Mouse (Mus musculus): ENCODE measurements at regions not wholly inside any gene's neighbourhood (a gene's known extent, or its start where the extent isn't known, plus 50 kb on each side); places are given as distances from the start of the nearest gene placed in this dataset.

GRCm38 (mm10) chr3:16369629-16370028 lies 363.4 kb upstream of the Gm5150 start:
- Histone ChIP-seq H3K4me3 (ENCODE audit: low read length) (no peak overlapping the region), H3K9me3 (ENCODE audit: control insufficient read depth, low read length) (no peaks in the 10 kb centered on the region), H3K4me1 (ENCODE audit: control insufficient read depth, insufficient read depth, low read length) (no peaks in the 10 kb centered on the region), H3K27me3 (ENCODE audit: control insufficient read depth, insufficient read depth, low read length) (no peaks in the 10 kb centered on the region), H3K36me3 (ENCODE audit: control insufficient read depth, insufficient read depth, low read length) (no peaks in the 10 kb centered on the region), H3K27ac (ENCODE audit: low read depth, low read length) (no peak overlapping the region), H3K4me2 (replicated peaks; ENCODE audit: low read depth, low read length) (no peak overlapping the region), H3K9ac (ENCODE audit: low read depth, low read length) (no peak overlapping the region)
- WGBS: no CpG with 5 or more reads among the region's 1 CpGs
- ATAC-seq (ENCODE audit: low FRiP score, low TSS enrichment): no peak

GRCm38 (mm10) chr3:16363134-16363533 lies 356.9 kb upstream of the Gm5150 start:
- Histone ChIP-seq H3K4me2 (replicated peaks; ENCODE audit: low read depth, low read length) (no peak overlapping the region), H3K4me1 (ENCODE audit: control insufficient read depth, insufficient read depth, low read length) (no peaks in the 10 kb centered on the region), H3K9me3 (ENCODE audit: control insufficient read depth, low read length) (no peaks in the 10 kb centered on the region), H3K27ac (ENCODE audit: low read depth, low read length) (no peak overlapping the region), H3K27me3 (ENCODE audit: control insufficient read depth, insufficient read depth, low read length) (no peaks in the 10 kb centered on the region), H3K9ac (ENCODE audit: low read depth, low read length) (no peak overlapping the region), H3K4me3 (ENCODE audit: low read length) (no peak overlapping the region), H3K36me3 (ENCODE audit: control insufficient read depth, insufficient read depth, low read length) (no peaks in the 10 kb centered on the region)
- 80% methylated on average over 3 of the region's 3 CpGs for WGBS
- no peak for ATAC-seq (ENCODE audit: low FRiP score, low TSS enrichment)

- Histone ChIP-seq H3K27ac (ENCODE audit: low read depth, low read length) (no peak overlapping the region), H3K27me3 (ENCODE audit: control insufficient read depth, insufficient read depth, low read length) (no peaks in the 10 kb centered on the region), H3K36me3 (ENCODE audit: control insufficient read depth, insufficient read depth, low read length) (no peaks in the 10 kb centered on the region), H3K4me2 (replicated peaks; ENCODE audit: low read depth, low read length) (no peak overlapping the region), H3K4me1 (ENCODE audit: control insufficient read depth, insufficient read depth, low read length) (no peaks in the 10 kb centered on the region), H3K9ac (ENCODE audit: low read depth, low read length) (no peak overlapping the region), H3K4me3 (ENCODE audit: low read length) (no peak overlapping the region), H3K9me3 (ENCODE audit: control insufficient read depth, low read length) (no peaks in the 10 kb centered on the region)
- ATAC-seq (ENCODE audit: low FRiP score, low TSS enrichment): peak; percentile 66; the same call in 1 of the 2 replicates
Measured at GRCm38 (mm10) chr3:16358999-16359398, 352.8 kb upstream of the Gm5150 start.

GRCm38 (mm10) chr3:16330750-16331149 lies 324.5 kb upstream of the Gm5150 start:
- no peaks in the 10 kb centered on the region for H3K4me1 ChIP-seq (ENCODE audit: control insufficient read depth, insufficient read depth, low read length)
- no peaks in the 10 kb centered on the region for H3K9me3 ChIP-seq (ENCODE audit: control insufficient read depth, low read length)
- no peak overlapping the region for H3K9ac ChIP-seq (ENCODE audit: low read depth, low read length)
- H3K27ac ChIP-seq (ENCODE audit: low read depth, low read length): no peak overlapping the region
- no peaks in the 10 kb centered on the region for H3K27me3 ChIP-seq (ENCODE audit: control insufficient read depth, insufficient read depth, low read length)
- no peaks in the 10 kb centered on the region for H3K36me3 ChIP-seq (ENCODE audit: control insufficient read depth, insufficient read depth, low read length)
- no peak for ATAC-seq (ENCODE audit: low FRiP score, low TSS enrichment)
- no peak overlapping the region for H3K4me2 ChIP-seq (replicated peaks; ENCODE audit: low read depth, low read length)
- H3K4me3 ChIP-seq (ENCODE audit: low read length): no peak overlapping the region

DNA sequence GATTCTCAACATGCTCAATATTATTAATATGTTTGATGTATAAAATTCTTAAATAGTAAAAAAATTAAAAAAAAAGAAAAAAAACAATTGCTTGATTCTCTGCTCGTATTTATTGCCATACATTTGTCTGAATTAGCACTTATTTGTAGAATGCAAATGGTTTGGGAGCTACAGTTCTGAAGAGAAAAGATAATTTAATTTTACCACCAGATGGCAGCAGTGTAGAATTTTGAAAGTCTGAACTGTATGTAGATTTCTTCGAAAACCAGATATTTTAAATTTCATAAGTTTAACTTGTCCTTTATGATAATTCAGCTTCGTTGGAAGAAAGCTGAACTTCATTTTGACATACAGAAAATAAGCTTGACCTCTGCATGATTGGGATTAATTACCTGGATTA lies 304.6 kb upstream of the Gm5150 start:
- no peak for ATAC-seq (ENCODE audit: low FRiP score, low TSS enrichment)
- H3K4me3 ChIP-seq (ENCODE audit: low read length): no peak overlapping the region
- H3K27ac ChIP-seq (ENCODE audit: low read depth, low read length): no peak overlapping the region
- no peaks in the 10 kb centered on the region for H3K36me3 ChIP-seq (ENCODE audit: control insufficient read depth, insufficient read depth, low read length)
- 46% methylated on average over 3 of the region's 3 CpGs for WGBS
- no peak overlapping the region for H3K4me2 ChIP-seq (replicated peaks; ENCODE audit: low read depth, low read length)
- no peaks in the 10 kb centered on the region for H3K27me3 ChIP-seq (ENCODE audit: control insufficient read depth, insufficient read depth, low read length)
- H3K9me3 ChIP-seq (ENCODE audit: control insufficient read depth, low read length): no peaks in the 10 kb centered on the region
- no peak overlapping the region for H3K9ac ChIP-seq (ENCODE audit: low read depth, low read length)
- no peaks in the 10 kb centered on the region for H3K4me1 ChIP-seq (ENCODE audit: control insufficient read depth, insufficient read depth, low read length)

DNA sequence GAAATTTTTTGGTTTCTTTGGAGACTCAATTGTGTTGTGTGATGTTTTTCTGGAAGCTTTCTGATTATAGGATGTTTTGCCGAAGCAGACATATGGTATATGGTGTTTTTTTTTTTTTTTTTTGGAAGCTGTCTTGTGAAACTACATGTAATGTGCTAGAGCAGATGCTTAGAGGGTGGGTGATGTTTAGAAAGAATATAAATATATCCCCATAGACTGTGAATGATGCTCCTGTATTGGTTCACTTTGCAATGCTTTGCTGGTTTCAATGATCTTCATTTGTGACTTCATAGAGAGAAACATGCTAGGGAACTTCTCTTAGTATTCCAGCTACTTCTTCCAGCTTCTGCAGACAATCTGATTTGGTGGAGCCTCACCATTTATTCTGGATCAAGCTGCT lies 271.2 kb upstream of the Gm5150 start:
- WGBS: 88% methylated on average over 1 of the region's 1 CpGs

More for the DNA sequence above, 271.2 kb upstream of the Gm5150 start:
- Histone ChIP-seq H3K4me3 (ENCODE audit: low read length) (no peak overlapping the region), H3K4me1 (ENCODE audit: control insufficient read depth, insufficient read depth, low read length) (no peaks in the 10 kb centered on the region), H3K36me3 (ENCODE audit: control insufficient read depth, insufficient read depth, low read length) (no peaks in the 10 kb centered on the region), H3K27me3 (ENCODE audit: control insufficient read depth, insufficient read depth, low read length) (no peaks in the 10 kb centered on the region), H3K4me2 (replicated peaks; ENCODE audit: low read depth, low read length) (no peak overlapping the region), H3K27ac (ENCODE audit: low read depth, low read length) (no peak overlapping the region), H3K9me3 (ENCODE audit: control insufficient read depth, low read length) (no peaks in the 10 kb centered on the region), H3K9ac (ENCODE audit: low read depth, low read length) (no peak overlapping the region)
- no peak for ATAC-seq (ENCODE audit: low FRiP score, low TSS enrichment)

Measured in kidney, embryonic 14.5 days (tissue).